Mouse (Mus musculus) cerebellum, adult 2 months (tissue): ENCODE data around the gene Gm266. TPM values are rescaled to one million over a fixed set of nuclear protein-coding genes. Genes with fewer than 3 reads are reported as not detected.

Experiments used
- DNase-seq, 2 experiments: peaks; one replicate each; pipeline ENCODE4 v3.0.0; 2021
- H3K27ac ChIP-seq: fragments of 200-500 bp; 2 replicates; pipeline ENCODE4 v1.5.1; 2012; ENCODE audit warnings: low read length, control low read depth, inconsistent platforms; ENCODE audit not compliant: insufficient read depth
- H3K27me3 ChIP-seq: fragments of 200-500 bp; 2 replicates; pipeline ENCODE4 v1.6.1; 2012; ENCODE audit warnings: inconsistent platforms, mild to moderate bottlenecking, low read length, moderate library complexity; ENCODE audit not compliant: control insufficient read depth, insufficient read depth
- H3K4me1 ChIP-seq: fragments of 200-500 bp; 2 replicates; pipeline ENCODE4 v1.6.1; 2011; ENCODE audit warnings: low read length; ENCODE audit not compliant: control insufficient read depth, insufficient read depth
- H3K4me3 ChIP-seq: fragments of 200-500 bp; replicated peaks from 2 replicates; pipeline ENCODE3; 2011; ENCODE audit warnings: mild to moderate bottlenecking, low read depth, low read length, control low read depth; ENCODE audit not compliant: insufficient read depth
- CTCF ChIP-seq: fragments of 200-500 bp; IDR thresholded peaks from 2 replicates; pipeline ENCODE4 v1.5.1; 2011; ENCODE audit warnings: low read depth, mild to moderate bottlenecking, control low read depth, low read length, moderate library complexity, borderline replicate concordance; ENCODE audit not compliant: insufficient read depth
- POLR2A ChIP-seq: fragments of 200-500 bp; IDR thresholded peaks from 2 replicates; pipeline ENCODE4 v1.6.1; 2011; ENCODE audit warnings: low read length, control low read depth, borderline replicate concordance; ENCODE audit not compliant: insufficient read depth
- WGBS: fragments of 180-500 bp; shearing (Covaris S2); methylation state at CpG from one replicate; pipeline ENCODE4 v1.1.7; 2018; 5-methylcytosine and 5-hydroxymethylcytosine counted together
- polyA plus RNA-seq: library from polyadenylated mRNA; depleted of rRNA; stranded (reverse); fragments of >200 nt; gene quantifications from 2 replicates; pipeline ENCODE4 v1.2.3, GENCODE M21; 2012

The Gm266 gene
- polyA plus RNA-seq, 1 experiment, result 11.2 TPM

GRCm38 (mm10) chr12:111463570-111463969 is 22.1 kb downstream of the Gm266 start:
- H3K4me1 ChIP-seq, result peaks cover 22% of the 10 kb centered on the region
- no peak for TF ChIP-seq POLR2A
- no peak for TF ChIP-seq CTCF
- 94% methylated on average over 7 of the region's 7 CpGs for WGBS

GRCm38 (mm10) chr12:111457742-111458141 is 27.9 kb downstream of the Gm266 start:
- Histone ChIP-seq H3K4me1 (peaks cover 22% of the 10 kb centered on the region), H3K27ac (no peak overlapping the region), H3K4me3 (no peak overlapping the region), H3K27me3 (no peaks in the 10 kb centered on the region)
- TF ChIP-seq CTCF (no peak), POLR2A (no peak)
- no peak for DNase-seq
- WGBS, result 84% methylated on average over 1 of the region's 1 CpGs

More at GRCm38 (mm10) chr12:111463570-111463969, 22.1 kb downstream of the Gm266 start:
- no peak for DNase-seq
- no peaks in the 10 kb centered on the region for H3K27me3 ChIP-seq
- H3K4me3 ChIP-seq, result no peak overlapping the region
- no peak overlapping the region for H3K27ac ChIP-seq

- Histone ChIP-seq H3K27me3 (no peaks in the 10 kb centered on the region), H3K27ac (no peak overlapping the region), H3K4me1 (peaks cover 10% of the 10 kb centered on the region), H3K4me3 (no peak overlapping the region)
- WGBS, result 89% methylated on average over 8 of the region's 8 CpGs
- no peak for DNase-seq
- no peak for TF ChIP-seq CTCF
- TF ChIP-seq POLR2A, result no peak
Observed at GRCm38 (mm10) chr12:111455860-111456259, 29.8 kb downstream of the Gm266 start.

- H3K4me1 ChIP-seq, result peaks cover 6% of the 10 kb centered on the region
- 74% methylated on average over 12 of the region's 12 CpGs for WGBS
- TF ChIP-seq CTCF (no peak), POLR2A (no peak)
- H3K27ac ChIP-seq, result no peak overlapping the region
- DNase-seq, result no peak
- H3K27me3 ChIP-seq, result no peaks in the 10 kb centered on the region; the same call in 1 of the 2 replicates
- H3K4me3 ChIP-seq, result no peak overlapping the region
Observed at GRCm38 (mm10) chr12:111455311-111455846, 30.2 kb downstream of the Gm266 start.

- TF ChIP-seq POLR2A, result no peak
- TF ChIP-seq CTCF, result no peak
- no peak overlapping the region for H3K4me3 ChIP-seq
- DNase-seq, result no peak
- no peaks in the 10 kb centered on the region; the same call in 1 of the 2 replicates for H3K4me1 ChIP-seq
- 74% methylated on average over 10 of the region's 10 CpGs for WGBS
- no peaks in the 10 kb centered on the region; the same call in 1 of the 2 replicates for H3K27me3 ChIP-seq
- H3K27ac ChIP-seq, result no peak overlapping the region
Observed at GRCm38 (mm10) chr12:111454543-111455280, 30.9 kb downstream of the Gm266 start.

- no peak for DNase-seq
- H3K27ac ChIP-seq, result no peak overlapping the region
- TF ChIP-seq POLR2A, result no peak
- TF ChIP-seq CTCF, result no peak
- no peaks in the 10 kb centered on the region for H3K4me1 ChIP-seq
- H3K27me3 ChIP-seq, result no peaks in the 10 kb centered on the region; the same call in 1 of the 2 replicates
- H3K4me3 ChIP-seq, result no peak overlapping the region
- 57% methylated on average over 4 of the region's 4 CpGs for WGBS
Observed at GRCm38 (mm10) chr12:111454021-111454420, 31.6 kb downstream of the Gm266 start.

GRCm38 (mm10) chr12:111451561-111451960 is 34.1 kb downstream of the Gm266 start:
- no peak for DNase-seq
- H3K27ac ChIP-seq, result no peak overlapping the region
- TF ChIP-seq CTCF (no peak), POLR2A (no peak)
- 0 out of 2 replicates have a peak, but pooled peaks cover 5% of the 10 kb centered on the region for H3K4me1 ChIP-seq
- WGBS, result 83% methylated on average over 7 of the region's 7 CpGs
- H3K4me3 ChIP-seq, result no peak overlapping the region
- H3K27me3 ChIP-seq, result no peaks in the 10 kb centered on the region; the same call in 1 of the 2 replicates

- 58% methylated on average over 6 of the region's 6 CpGs for WGBS
- Histone ChIP-seq H3K4me3 (no peak overlapping the region), H3K4me1 (0 out of 2 replicates have a peak, but pooled peaks cover 5% of the 10 kb centered on the region), H3K27ac (no peak overlapping the region), H3K27me3 (peaks cover 2% of the 10 kb centered on the region; the same call in 1 of the 2 replicates)
- DNase-seq, result no peak
- TF ChIP-seq POLR2A (no peak), CTCF (no peak)
Observed at GRCm38 (mm10) chr12:111450359-111450758, 35.3 kb downstream of the Gm266 start.
